Comparison of ENCODE assay signal across 1 mouse cellular context in the genomic region with DNA sequence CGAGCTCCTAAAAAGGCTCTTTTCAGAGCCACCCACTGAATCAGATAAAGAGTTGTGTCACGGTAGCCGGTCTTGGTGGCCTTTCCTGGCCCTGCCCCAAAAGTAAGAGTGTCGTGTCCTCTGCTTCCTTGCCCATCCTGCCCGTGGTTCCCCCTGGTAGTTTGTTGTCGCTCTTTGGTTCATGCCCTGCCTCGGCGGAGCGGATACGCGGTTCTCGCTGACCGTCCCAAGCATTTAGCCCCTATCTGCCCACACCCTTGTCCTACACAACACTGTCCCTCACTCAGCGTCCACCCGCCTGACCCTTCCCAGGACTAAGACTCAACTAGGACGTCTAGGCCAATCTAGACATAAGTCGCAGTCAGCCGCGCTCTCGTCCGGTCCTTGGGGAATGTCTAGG.
A peak's percentile ranks its signal among the peaks of the same experiment; 100 is the strongest.
TF ChIP-seq lines count a peak whose summit lies in the region.

No protein-coding gene starts in this region.

TF ChIP-seq in CH12.LX, 34 proteins besides CTCF, POLR2A, EP300 and RAD21:
- TF ChIP-seq ZMIZ1 (IDR thresholded peaks at IDR 0.05; ENCODE audit: low read depth, low read length), result 0 out of 2 replicates have a peak, but pooled peaks have one; percentile 34
- peak; percentile 76 for TF ChIP-seq POLR2AphosphoS2 (IDR thresholded peaks at IDR 0.05; ENCODE audit: low read depth, low read length)
